Mouse (Mus musculus) brain, embryonic 14.5 days (tissue): ENCODE data around the gene Adamts16.
"Not testable (repeated sequence)": the region's sequence is repeated elsewhere in the genome, so short reads cannot be mapped to it uniquely, and the experiment has no call there.

Source experiments
- CTCF ChIP-seq: fragments of 200-500 bp; IDR thresholded peaks from 2 replicates; pipeline ENCODE4 v1.5.1; 2012; ENCODE audit warnings: inconsistent platforms, mild to moderate bottlenecking, moderate library complexity, borderline replicate concordance; ENCODE audit not compliant: insufficient read depth, insufficient read length; ENCODE audit errors: extremely low read depth
- POLR2A ChIP-seq: fragments of 200-500 bp; IDR thresholded peaks from 2 replicates; pipeline ENCODE4 v1.6.1; 2012; ENCODE audit warnings: mild to moderate bottlenecking, inconsistent platforms, borderline replicate concordance; ENCODE audit not compliant: poor library complexity, insufficient read depth, insufficient read length, severe bottlenecking; ENCODE audit errors: extremely low read depth

DNA sequence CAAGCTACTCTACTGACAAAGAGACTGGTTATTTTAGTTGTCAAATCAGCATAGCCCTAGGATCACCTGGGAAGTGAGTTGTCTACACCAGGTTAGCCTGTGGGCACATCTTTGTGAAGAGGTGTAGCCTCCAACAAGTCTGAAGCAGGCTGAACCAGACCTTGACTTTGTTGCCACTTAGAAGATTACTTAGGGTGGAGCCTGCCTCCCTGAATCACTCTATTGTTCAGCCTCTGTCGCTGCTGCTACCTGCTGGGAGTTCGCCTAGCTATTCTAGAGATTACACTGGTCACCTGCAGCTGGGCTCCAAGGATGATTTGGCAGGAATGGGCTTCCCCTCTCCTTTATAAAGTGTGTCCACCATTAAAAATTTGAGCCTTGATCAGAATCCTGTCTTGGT, 38.4 kb upstream of the Adamts16 start:
- not testable (repeated sequence) for TF ChIP-seq CTCF, POLR2A
